In the genomic region with DNA sequence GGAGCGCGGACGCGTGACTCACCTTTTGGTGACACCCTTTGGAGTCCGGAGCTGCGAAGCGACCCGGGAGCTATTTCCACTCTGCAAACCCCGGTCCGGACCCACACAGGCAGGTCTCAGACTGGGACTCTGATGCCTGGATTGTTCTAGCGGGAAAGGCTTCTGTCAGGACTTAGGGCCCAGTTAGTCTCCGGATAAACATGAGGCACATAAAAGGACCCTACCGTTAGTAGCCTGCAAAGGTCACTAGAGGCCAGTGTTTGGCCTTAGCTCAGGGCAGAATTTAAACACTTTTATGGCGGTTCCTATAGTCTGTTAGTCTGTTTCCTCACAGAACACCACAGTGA, we compare ENCODE assay signal across 7 mouse cellular contexts. TPM values are rescaled to one million over a fixed set of nuclear protein-coding genes. Genes with fewer than 3 reads are reported as not detected.
DNase-seq lines count a peak whose midpoint lies in the region; ATAC-seq and TF ChIP-seq lines count a peak whose summit lies in the region.

No protein-coding gene starts in this region.

- ATAC-seq in lung, embryonic 15.5 days (ENCODE audit: borderline replicate concordance, extremely low read depth, low FRiP score, low TSS enrichment): peak; percentile 36; the same call in 1 of the 2 replicates
- ATAC-seq in liver, postnatal 0 days: peak; percentile 15; the same call in 1 of the 2 replicates
- no peak for ATAC-seq in CD4-positive, CD25-positive, alpha-beta regulatory T cell, adult 4 months

- peak overlapping the region; percentile 74 for H3K4me3 ChIP-seq in lung, embryonic 15.5 days
- H3K4me3 ChIP-seq in hindbrain, embryonic 10.5 days: peak overlapping the region; percentile 75
- peak overlapping the region; percentile 57 for H3K4me3 ChIP-seq in liver, postnatal 0 days (ENCODE audit: low read depth, low read length)

- H3K27ac ChIP-seq in lung, embryonic 15.5 days: no peak overlapping the region
- peak overlapping the region; percentile 91 for H3K27ac ChIP-seq in hindbrain, embryonic 10.5 days
- H3K27ac ChIP-seq in liver, postnatal 0 days (ENCODE audit: low read depth): no peak overlapping the region

- peak overlapping the region; percentile 99 for H3K4me2 ChIP-seq in lung, embryonic 15.5 days
- peak overlapping the region; percentile 93 for H3K4me2 ChIP-seq in liver, postnatal 0 days (ENCODE audit: low read depth, low read length)

- H3K36me3 ChIP-seq in lung, embryonic 15.5 days: no peaks in the 10 kb centered on the region
- no peaks in the 10 kb centered on the region for H3K36me3 ChIP-seq in hindbrain, embryonic 10.5 days
- H3K36me3 ChIP-seq in liver, postnatal 0 days (replicated peaks; ENCODE audit: insufficient read depth, low read length): no peaks in the 10 kb centered on the region

- TF ChIP-seq CTCF in liver, postnatal 0 days (IDR thresholded peaks at IDR 0.05; ENCODE audit: low read depth): 0 out of 2 replicates have a peak, but pooled peaks have one; percentile 10

- DNase-seq in lung, postnatal 10 days: no peak
- DNase-seq in embryo, embryonic 9.5 days (ENCODE audit: extremely low spot score): peak; percentile 70
- DNase-seq in hindbrain, embryonic 10.5 days (ENCODE audit: low spot score): peak; percentile 53
- DNase-seq in liver, postnatal 0 days: peak; percentile 19
- DNase-seq in MN1 (ENCODE audit: low spot score): no peak

- no peak for TF ChIP-seq EP300 in liver, postnatal 0 days (IDR thresholded peaks at IDR 0.05; ENCODE audit: low read depth)

- no peaks in the 10 kb centered on the region for H3K9me3 ChIP-seq in lung, embryonic 15.5 days
- H3K9me3 ChIP-seq in hindbrain, embryonic 10.5 days: no peaks in the 10 kb centered on the region; the same call in 1 of the 2 replicates
- H3K9me3 ChIP-seq in liver, postnatal 0 days (ENCODE audit: low read length): no peaks in the 10 kb centered on the region

- peak overlapping the region; percentile 56 for H3K9ac ChIP-seq in lung, embryonic 15.5 days
- H3K9ac ChIP-seq in liver, postnatal 0 days (replicated peaks): no peak overlapping the region; the same call in 1 of the 2 replicates

- peaks cover 7% of the 10 kb centered on the region; the same call in 1 of the 2 replicates for H3K4me1 ChIP-seq in lung, embryonic 15.5 days
- H3K4me1 ChIP-seq in hindbrain, embryonic 10.5 days (replicated peaks): peaks cover 34% of the 10 kb centered on the region
- peaks cover 4% of the 10 kb centered on the region; the same call in 1 of the 2 replicates for H3K4me1 ChIP-seq in liver, postnatal 0 days (ENCODE audit: insufficient read depth)

- H3K27me3 ChIP-seq in lung, embryonic 15.5 days: peaks cover 50% of the 10 kb centered on the region
- peaks cover 66% of the 10 kb centered on the region for H3K27me3 ChIP-seq in hindbrain, embryonic 10.5 days (ENCODE audit: insufficient read depth, poor library complexity, severe bottlenecking)
- H3K27me3 ChIP-seq in liver, postnatal 0 days (ENCODE audit: insufficient read depth, low read length): peaks cover 40% of the 10 kb centered on the region

- WGBS in lung, embryonic 15.5 days: 2% methylated on average over 14 of the region's 14 CpGs
- WGBS in hindbrain, embryonic 10.5 days: 1% methylated on average over 14 of the region's 14 CpGs
- 4% methylated on average over 14 of the region's 14 CpGs for WGBS in liver, postnatal 0 days (ENCODE audit: insufficient replicate concordance)

RNA-seq across cellular contexts. Expression of a gene that starts 0.3 kb away (rescaled TPM):
- 7.7 and 8.2 TPM in 2 replicates for polyA plus RNA-seq in lung, embryonic 15.5 days (2015; fragmentation: Nextera tagmentation; extraction: Ambion mirVana)
- polyA plus RNA-seq in hindbrain, embryonic 10.5 days (2016; fragmentation: Nextera tagmentation; extraction: Ambion mirVana): 7.9 and 8.8 TPM in 2 replicates
- polyA plus RNA-seq in liver, postnatal 0 days (2015; fragmentation: Nextera tagmentation; extraction: Ambion mirVana): 0.31 and 0.36 TPM in 2 replicates
- polyA plus RNA-seq in CD4-positive, CD25-positive, alpha-beta regulatory T cell, adult 4 months (2017; shearing (Covaris generic)): under 1 TPM in 1 of 2 experiments, not detected in 1; 0.20 TPM

Comparison
In these comparisons a context has a peak if more than half of its experiments do, and no peak if none do; other contexts are left out.
1. DNase-seq: peak in embryo, embryonic 9.5 days (single experiment), hindbrain, embryonic 10.5 days (single experiment) and liver, postnatal 0 days (single experiment); none in lung, postnatal 10 days (single experiment) and MN1 (single experiment).
2. Peak in every context shown above with its lines, with median percentiles within 50 percentile points of each other: H3K4me3 ChIP-seq.